ENCODE assay signal across 9 mouse cellular contexts in genomic region chr5:113225686-113226435, GRCm38 (mm10). TPM values are rescaled to one million over a fixed set of nuclear protein-coding genes. Genes with fewer than 3 reads are reported as not detected.
DNase-seq lines count a peak whose midpoint lies in the region; ATAC-seq lines count a peak whose summit lies in the region.
"Had no signal": no experiment of that assay in that cellular context is flagged by ENCODE, and none has a peak within 500 bp of the region (broad histone marks: within the 10 kb centered on the region; RNA-seq: fewer than 3 reads in every experiment).

No protein-coding gene starts in this region.

- H3K9me3 ChIP-seq in heart, embryonic 14.5 days (ENCODE audit: control insufficient read depth, low read length) = peaks cover 4% of the 10 kb centered on the region; the same call in 1 of the 2 replicates
- H3K9me3 ChIP-seq in embryonic facial prominence, embryonic 10.5 days = no peaks in the 10 kb centered on the region
- H3K9me3 ChIP-seq in intestine, embryonic 15.5 days = no peaks in the 10 kb centered on the region

- peaks cover 6% of the 10 kb centered on the region; the same call in 1 of the 2 replicates for H3K27me3 ChIP-seq in heart, embryonic 14.5 days (ENCODE audit: control insufficient read depth, insufficient read depth, low read length)
- peaks cover under 1% of the 10 kb centered on the region for H3K27me3 ChIP-seq in embryonic facial prominence, embryonic 10.5 days (replicated peaks; ENCODE audit: low read depth, poor library complexity, severe bottlenecking)
- no peaks in the 10 kb centered on the region for H3K27me3 ChIP-seq in intestine, embryonic 15.5 days (replicated peaks)

- H3K4me3 ChIP-seq in heart, embryonic 14.5 days (ENCODE audit: control insufficient read depth in 1 of 2, insufficient read depth in 1 of 2, low read depth in 1 of 2, low read length in 2 of 2) = peak overlapping the region in 1 of 2 experiments; percentile 6; a peak in 2 of 4 replicates
- peak overlapping the region; percentile 48 for H3K4me3 ChIP-seq in embryonic facial prominence, embryonic 10.5 days
- 0 out of 2 replicates have a peak overlapping the region, but pooled peaks have one; percentile 6 for H3K4me3 ChIP-seq in intestine, embryonic 15.5 days (replicated peaks)
- H3K4me3 ChIP-seq: left cerebral cortex, adult 2 months had no signal

- ATAC-seq in heart, embryonic 14.5 days (ENCODE audit: insufficient number of reproducible peaks, insufficient read depth, low FRiP score, low read depth) = no peak
- no peak for ATAC-seq in intestine, embryonic 15.5 days
- no peak for ATAC-seq in frontal cortex, adult (ENCODE audit: low TSS enrichment)

- H3K9ac ChIP-seq in heart, embryonic 14.5 days (ENCODE audit: low read length) = no peak overlapping the region
- no peak overlapping the region for H3K9ac ChIP-seq in intestine, embryonic 15.5 days

- 19% methylated on average over 25 of the region's 25 CpGs for whole genome bisulfite sequencing in heart, embryonic 14.5 days
- 15% methylated on average over 25 of the region's 25 CpGs for WGBS in embryonic facial prominence, embryonic 10.5 days
- WGBS in intestine, embryonic 15.5 days = 23% methylated on average over 25 of the region's 25 CpGs

- peaks cover 0 to 10% of the 10 kb centered on the region in 2 experiments; a peak in 1 of 4 replicates for H3K4me1 ChIP-seq in heart, embryonic 14.5 days (ENCODE audit: control insufficient read depth in 2 of 2, insufficient read depth in 2 of 2, low read length in 2 of 2)
- H3K4me1 ChIP-seq in embryonic facial prominence, embryonic 10.5 days = peaks cover 30% of the 10 kb centered on the region
- peaks cover 3% of the 10 kb centered on the region; the same call in 1 of the 2 replicates for H3K4me1 ChIP-seq in intestine, embryonic 15.5 days (replicated peaks)

- H3K27ac ChIP-seq in heart, embryonic 14.5 days (replicated peaks in 1 of 2; ENCODE audit: control insufficient read depth in 1 of 2, insufficient read depth in 1 of 2, low read depth in 2 of 2, low read length in 2 of 2) = peak overlapping the region; percentile 52 to 66; a peak in 3 of 4 replicates
- H3K27ac ChIP-seq in embryonic facial prominence, embryonic 10.5 days (replicated peaks) = peak overlapping the region; percentile 81
- H3K27ac ChIP-seq in intestine, embryonic 15.5 days = 0 out of 2 replicates have a peak overlapping the region, but pooled peaks have one; percentile 20
- H3K27ac ChIP-seq: left cerebral cortex, adult 2 months had no signal

- DNase-seq in heart, postnatal 4 days = no peak
- DNase-seq in embryonic facial prominence, embryonic 10.5 days (ENCODE audit: low spot score) = peak; percentile 67
- peak; percentile 58 for DNase-seq in neural tube, embryonic 10.5 days (ENCODE audit: extremely low spot score, low spot score)
- no peak for DNase-seq in ovary, postnatal 10 days (ENCODE audit: low spot score)
- no peak for DNase-seq in thymus, postnatal 0 days (ENCODE audit: low spot score)

- no peaks in the 10 kb centered on the region for H3K36me3 ChIP-seq in heart, embryonic 14.5 days (ENCODE audit: control insufficient read depth, insufficient read depth, low read length)
- no peaks in the 10 kb centered on the region for H3K36me3 ChIP-seq in embryonic facial prominence, embryonic 10.5 days (replicated peaks)
- no peaks in the 10 kb centered on the region for H3K36me3 ChIP-seq in intestine, embryonic 15.5 days

- peak overlapping the region; percentile 51 for H3K4me2 ChIP-seq in heart, embryonic 14.5 days (ENCODE audit: low read length)
- H3K4me2 ChIP-seq in intestine, embryonic 15.5 days (replicated peaks) = peak overlapping the region; percentile 53

RNA-seq across cellular contexts. Expression of gene Tmem211, which starts 0.8 kb away (rescaled TPM):
- polyA plus RNA-seq in heart, embryonic 14.5 days (2014; fragmentation: Nextera tagmentation; extraction: Ambion mirVana) = not detected in 2 replicates
- not detected for total RNA-seq in heart, postnatal 4 days (2021)
- polyA plus RNA-seq in embryonic facial prominence, embryonic 10.5 days (2016; fragmentation: Nextera tagmentation; extraction: Ambion mirVana) = 0.21 and 0.46 TPM in 2 replicates
- polyA plus RNA-seq in intestine, embryonic 15.5 days (2015; fragmentation: Nextera tagmentation; extraction: Ambion mirVana) = not detected in 2 replicates
- polyA plus RNA-seq in thymus, postnatal 0 days (2015; fragmentation: Nextera tagmentation; extraction: Ambion mirVana) = 0.09 TPM in 1 of 2 replicates, not detected in the other
- total RNA-seq: left cerebral cortex, adult 2 months had no signal

RNA-seq across cellular contexts. Expression of gene 2900026A02Rik, which starts 4.8 kb away (rescaled TPM):
- 10.3 TPM in 2 replicates for polyA plus RNA-seq in heart, embryonic 14.5 days (2014; fragmentation: Nextera tagmentation; extraction: Ambion mirVana)
- total RNA-seq in heart, postnatal 4 days (2021) = 10 to 100 TPM; 46.8 to 48.3 TPM
- 3.7 and 4.6 TPM in 2 replicates for polyA plus RNA-seq in embryonic facial prominence, embryonic 10.5 days (2016; fragmentation: Nextera tagmentation; extraction: Ambion mirVana)
- polyA plus RNA-seq in intestine, embryonic 15.5 days (2015; fragmentation: Nextera tagmentation; extraction: Ambion mirVana) = 10.0 and 10.7 TPM in 2 replicates
- 3.8 and 3.9 TPM in 2 replicates for polyA plus RNA-seq in thymus, postnatal 0 days (2015; fragmentation: Nextera tagmentation; extraction: Ambion mirVana)

Comparison
In these comparisons a context has a peak if more than half of its experiments do, and no peak if none do; other contexts are left out.
1. H3K27ac ChIP-seq: peak in every context shown above with its lines; median percentile 81 in embryonic facial prominence, embryonic 10.5 days; 59 in heart, embryonic 14.5 days; 20 in intestine, embryonic 15.5 days.
2. DNase-seq: peak in embryonic facial prominence, embryonic 10.5 days (single experiment) and neural tube, embryonic 10.5 days (single experiment); none in heart, postnatal 4 days (single experiment), ovary, postnatal 10 days (single experiment) and thymus, postnatal 0 days (single experiment).